Mouse (Mus musculus) lung, postnatal 10 days (tissue): Measurements from ENCODE around the gene Mrps18b.
"Not testable (repeated sequence)": the region's sequence is repeated elsewhere in the genome, so short reads cannot be mapped to it uniquely, and the experiment has no call there.

ENCODE experiments used
- DNase-seq: peaks from one replicate; pipeline ENCODE4 v3.0.0; 2021

Mrps18b gene

GRCm38 (mm10) chr17:35916297-35917142 lies at the start of gene Mrps18b, which contains the start of gene Ppp1r10:
TSS of gene Mrps18b (minus strand) at chr17:35916389.
TSS of gene Ppp1r10 (plus strand) at chr17:35916434.
- DNase-seq: peak; percentile 99

GRCm38 (mm10) chr17:35963279-35963678 lies 47.1 kb upstream of the Mrps18b start:
- DNase-seq: no peak

GRCm38 (mm10) chr17:35958533-35959223 lies 42.5 kb upstream of the Mrps18b start:
- no peak for DNase-seq

- no peak for DNase-seq
Observed at GRCm38 (mm10) chr17:35954665-35955064, 38.5 kb upstream of the Mrps18b start.

GRCm38 (mm10) chr17:35952559-35952958 lies 36.4 kb upstream of the Mrps18b start:
- not testable (repeated sequence) for DNase-seq

- not testable (repeated sequence) for DNase-seq
Observed at GRCm38 (mm10) chr17:35950946-35951345, 34.8 kb upstream of the Mrps18b start.

- no peak for DNase-seq
Observed at GRCm38 (mm10) chr17:35939941-35940340, 23.8 kb upstream of the Mrps18b start.

GRCm38 (mm10) chr17:35939108-35939507 lies 22.9 kb upstream of the Mrps18b start:
- no peak for DNase-seq

GRCm38 (mm10) chr17:35937700-35938348 lies 21.6 kb upstream of the Mrps18b start:
- DNase-seq: peak; percentile 55

GRCm38 (mm10) chr17:35935763-35936162 lies 19.6 kb upstream of the Mrps18b start:
- not testable (repeated sequence) for DNase-seq

- DNase-seq: no peak
Observed at GRCm38 (mm10) chr17:35932608-35933007, 16.4 kb upstream of the Mrps18b start.

- DNase-seq: no peak
Observed at GRCm38 (mm10) chr17:35930627-35931026, 14.4 kb upstream of the Mrps18b start.

GRCm38 (mm10) chr17:35929534-35929933 lies 13.3 kb upstream of the Mrps18b start:
- no peak for DNase-seq

GRCm38 (mm10) chr17:35927471-35927870 lies 11.3 kb upstream of the Mrps18b start:
- no peak for DNase-seq

GRCm38 (mm10) chr17:35923281-35923680 lies 7.1 kb upstream of the Mrps18b start:
- no peak for DNase-seq

- DNase-seq: no peak
Observed at GRCm38 (mm10) chr17:35922566-35922965, 6.4 kb upstream of the Mrps18b start.

- DNase-seq: no peak
Observed at GRCm38 (mm10) chr17:35921710-35922109, 5.5 kb upstream of the Mrps18b start.

- DNase-seq: peak; percentile 79
Observed at GRCm38 (mm10) chr17:35920862-35921562, 4.8 kb upstream of the Mrps18b start.

- DNase-seq: no peak
Observed at GRCm38 (mm10) chr17:35920384-35920783, 4.2 kb upstream of the Mrps18b start.

GRCm38 (mm10) chr17:35919864-35920301 lies 3.7 kb upstream of the Mrps18b start:
- DNase-seq: no peak

GRCm38 (mm10) chr17:35919060-35919715 lies 3.0 kb upstream of the Mrps18b start:
- peak; percentile 99 for DNase-seq
